In genomic region chr13:13503695-13504386, GRCm38 (mm10) we compare ENCODE assay signal across 8 mouse cellular contexts.
DNase-seq lines count a peak whose midpoint lies in the region; ATAC-seq and TF ChIP-seq lines count a peak whose summit lies in the region.

No protein-coding gene starts in this region.

- H3K9me3 ChIP-seq in hindbrain, postnatal 0 days (ENCODE audit: low read length): no peaks in the 10 kb centered on the region
- no peaks in the 10 kb centered on the region for H3K9me3 ChIP-seq in hindbrain, embryonic 14.5 days (ENCODE audit: control insufficient read depth, low read length)
- H3K9me3 ChIP-seq in heart, embryonic 14.5 days (ENCODE audit: control insufficient read depth, low read length): no peaks in the 10 kb centered on the region
- no peaks in the 10 kb centered on the region for H3K9me3 ChIP-seq in limb, embryonic 15.5 days
- no peaks in the 10 kb centered on the region for H3K9me3 ChIP-seq in hindbrain, embryonic 10.5 days
- H3K9me3 ChIP-seq in forebrain, embryonic 10.5 days: no peaks in the 10 kb centered on the region

- 48% methylated on average over 4 of the region's 4 CpGs for WGBS in hindbrain, postnatal 0 days
- WGBS in hindbrain, embryonic 14.5 days: 63% methylated on average over 4 of the region's 4 CpGs
- 43% methylated on average over 4 of the region's 4 CpGs for WGBS in heart, embryonic 14.5 days
- WGBS in limb, embryonic 15.5 days: 41% methylated on average over 4 of the region's 4 CpGs
- 55% methylated on average over 4 of the region's 4 CpGs for WGBS in hindbrain, embryonic 10.5 days
- 64% methylated on average over 4 of the region's 4 CpGs for WGBS in forebrain, embryonic 10.5 days

- no peak for ATAC-seq in hindbrain, postnatal 0 days
- ATAC-seq in hindbrain, embryonic 14.5 days (ENCODE audit: low FRiP score): no peak
- ATAC-seq in heart, embryonic 14.5 days (ENCODE audit: insufficient number of reproducible peaks, insufficient read depth, low FRiP score, low read depth): no peak
- ATAC-seq in limb, embryonic 15.5 days (ENCODE audit: insufficient number of reproducible peaks, low FRiP score, low TSS enrichment, low read depth): no peak; the same call in 1 of the 2 replicates

- no peak overlapping the region for H3K9ac ChIP-seq in hindbrain, postnatal 0 days (replicated peaks; ENCODE audit: low read length)
- no peak overlapping the region for H3K9ac ChIP-seq in hindbrain, embryonic 14.5 days
- no peak overlapping the region for H3K9ac ChIP-seq in heart, embryonic 14.5 days (ENCODE audit: low read length)
- H3K9ac ChIP-seq in limb, embryonic 15.5 days: no peak overlapping the region

- no peak overlapping the region for H3K4me2 ChIP-seq in hindbrain, postnatal 0 days (ENCODE audit: low read depth, low read length)
- no peak overlapping the region for H3K4me2 ChIP-seq in hindbrain, embryonic 14.5 days (replicated peaks)
- H3K4me2 ChIP-seq in heart, embryonic 14.5 days (ENCODE audit: low read length): no peak overlapping the region
- no peak overlapping the region for H3K4me2 ChIP-seq in limb, embryonic 15.5 days

- peak overlapping the region; percentile 51; the same call in 1 of the 2 replicates for H3K27ac ChIP-seq in hindbrain, postnatal 0 days
- no peak overlapping the region for H3K27ac ChIP-seq in hindbrain, embryonic 14.5 days
- H3K27ac ChIP-seq in heart, embryonic 14.5 days (replicated peaks in 1 of 2; ENCODE audit: control insufficient read depth in 1 of 2, insufficient read depth in 1 of 2, low read depth in 2 of 2, low read length in 2 of 2): peak overlapping the region; percentile 31 to 44
- H3K27ac ChIP-seq in limb, embryonic 15.5 days: peak overlapping the region; percentile 48
- H3K27ac ChIP-seq in hindbrain, embryonic 10.5 days: no peak overlapping the region
- no peak overlapping the region for H3K27ac ChIP-seq in forebrain, embryonic 10.5 days

- no peaks in the 10 kb centered on the region for H3K27me3 ChIP-seq in hindbrain, postnatal 0 days (ENCODE audit: insufficient read depth, low read length)
- no peaks in the 10 kb centered on the region for H3K27me3 ChIP-seq in hindbrain, embryonic 14.5 days (ENCODE audit: control insufficient read depth, insufficient read depth, low read length)
- no peaks in the 10 kb centered on the region for H3K27me3 ChIP-seq in heart, embryonic 14.5 days (ENCODE audit: control insufficient read depth, insufficient read depth, low read length)
- no peaks in the 10 kb centered on the region for H3K27me3 ChIP-seq in limb, embryonic 15.5 days
- H3K27me3 ChIP-seq in hindbrain, embryonic 10.5 days (ENCODE audit: insufficient read depth, poor library complexity, severe bottlenecking): no peaks in the 10 kb centered on the region
- H3K27me3 ChIP-seq in forebrain, embryonic 10.5 days (ENCODE audit: poor library complexity, severe bottlenecking): no peaks in the 10 kb centered on the region

- TF ChIP-seq CTCF in hindbrain, postnatal 0 days (IDR thresholded peaks at IDR 0.05; ENCODE audit: low read depth): no peak

- H3K4me3 ChIP-seq in hindbrain, postnatal 0 days (ENCODE audit: low read length): no peak overlapping the region
- no peak overlapping the region for H3K4me3 ChIP-seq in hindbrain, embryonic 14.5 days (replicated peaks; ENCODE audit: low read length)
- H3K4me3 ChIP-seq in heart, embryonic 14.5 days (ENCODE audit: control insufficient read depth in 1 of 2, insufficient read depth in 1 of 2, low read depth in 1 of 2, low read length in 2 of 2): no peak overlapping the region
- H3K4me3 ChIP-seq in limb, embryonic 15.5 days: no peak overlapping the region
- H3K4me3 ChIP-seq in hindbrain, embryonic 10.5 days: no peak overlapping the region
- H3K4me3 ChIP-seq in forebrain, embryonic 10.5 days: no peak overlapping the region

- no peaks in the 10 kb centered on the region for H3K4me1 ChIP-seq in hindbrain, postnatal 0 days (ENCODE audit: insufficient read depth, low read length)
- no peaks in the 10 kb centered on the region for H3K4me1 ChIP-seq in hindbrain, embryonic 14.5 days (replicated peaks; ENCODE audit: control insufficient read depth, insufficient read depth, low read length)
- H3K4me1 ChIP-seq in heart, embryonic 14.5 days (ENCODE audit: control insufficient read depth in 2 of 2, insufficient read depth in 2 of 2, low read length in 2 of 2): peaks cover 4 to 14% of the 10 kb centered on the region in 2 experiments; a peak in 2 of 4 replicates
- no peaks in the 10 kb centered on the region for H3K4me1 ChIP-seq in limb, embryonic 15.5 days
- H3K4me1 ChIP-seq in hindbrain, embryonic 10.5 days (replicated peaks): peaks cover 6% of the 10 kb centered on the region; the same call in 1 of the 2 replicates
- peaks cover 7% of the 10 kb centered on the region for H3K4me1 ChIP-seq in forebrain, embryonic 10.5 days

- no peak for DNase-seq in hindbrain, postnatal 0 days (ENCODE audit: low spot score)
- DNase-seq in hindbrain, embryonic 14.5 days (ENCODE audit: low spot score): no peak
- DNase-seq in adipocyte (ENCODE audit: low spot score): peak; percentile 95
- no peak for DNase-seq in cerebellum, adult 18-20 months
- no peak for DNase-seq in hindbrain, embryonic 10.5 days (ENCODE audit: low spot score)
- DNase-seq in forebrain, embryonic 10.5 days (ENCODE audit: extremely low spot score, low spot score): no peak

- no peaks in the 10 kb centered on the region for H3K36me3 ChIP-seq in hindbrain, postnatal 0 days (ENCODE audit: insufficient read depth, low read length)
- H3K36me3 ChIP-seq in hindbrain, embryonic 14.5 days (replicated peaks; ENCODE audit: control insufficient read depth, insufficient read depth): no peaks in the 10 kb centered on the region
- H3K36me3 ChIP-seq in heart, embryonic 14.5 days (ENCODE audit: control insufficient read depth, insufficient read depth, low read length): peaks cover 64% of the 10 kb centered on the region
- peaks cover 42% of the 10 kb centered on the region for H3K36me3 ChIP-seq in limb, embryonic 15.5 days
- no peaks in the 10 kb centered on the region; the same call in 1 of the 2 replicates for H3K36me3 ChIP-seq in hindbrain, embryonic 10.5 days
- H3K36me3 ChIP-seq in forebrain, embryonic 10.5 days (replicated peaks): peaks cover 12% of the 10 kb centered on the region; the same call in 1 of the 2 replicates

Comparison
In these comparisons a context has a peak if more than half of its experiments do, and no peak if none do; other contexts are left out.
1. H3K27ac ChIP-seq: peak in hindbrain, postnatal 0 days (single experiment), heart, embryonic 14.5 days (2 of 2) and limb, embryonic 15.5 days (single experiment); none in hindbrain, embryonic 14.5 days (single experiment), hindbrain, embryonic 10.5 days (single experiment) and forebrain, embryonic 10.5 days (single experiment).